Mouse (Mus musculus): ENCODE measurements around the gene 1700029H14Rik. TPM values are rescaled to one million over a fixed set of nuclear protein-coding genes. Genes with fewer than 3 reads are reported as not detected.

Gene 1700029H14Rik
- polyA plus RNA-seq, 1 experiment from 2014 or later: not detected

GRCm38 (mm10) chr8:13597777-13598176, 35.5 kb upstream of the 1700029H14Rik start:
- H3K9me3 ChIP-seq (ENCODE audit: control insufficient read depth, low read length): no peaks in the 10 kb centered on the region
- no peak for ATAC-seq (replicated peaks; ENCODE audit: low FRiP score, low TSS enrichment, low read depth)
- 85% methylated on average over 6 of the region's 6 CpGs for WGBS

GRCm38 (mm10) chr8:13595861-13596260, 33.6 kb upstream of the 1700029H14Rik start:
- 83% methylated on average over 6 of the region's 6 CpGs for WGBS
- Histone ChIP-seq H3K9me3 (ENCODE audit: control insufficient read depth, low read length) (no peaks in the 10 kb centered on the region), H3K36me3 (ENCODE audit: control insufficient read depth, insufficient read depth, low read length) (peaks cover 16% of the 10 kb centered on the region; the same call in 1 of the 2 replicates), H3K4me2 (ENCODE audit: low read length) (no peak overlapping the region), H3K4me3 (ENCODE audit: low read depth, low read length) (no peak overlapping the region), H3K27ac (ENCODE audit: low read depth) (no peak overlapping the region), H3K4me1 (replicated peaks; ENCODE audit: control insufficient read depth, insufficient read depth, low read length) (no peaks in the 10 kb centered on the region), H3K27me3 (replicated peaks; ENCODE audit: control insufficient read depth, insufficient read depth, low read length) (no peaks in the 10 kb centered on the region), H3K9ac (ENCODE audit: low read length) (no peak overlapping the region)
- ATAC-seq (replicated peaks; ENCODE audit: low FRiP score, low TSS enrichment, low read depth) (no peak), DNase-seq (ENCODE audit: low spot score) (no peak)

More at GRCm38 (mm10) chr8:13597777-13598176, 35.5 kb upstream of the 1700029H14Rik start:
- Histone ChIP-seq H3K27ac (ENCODE audit: low read depth) (no peak overlapping the region), H3K27me3 (replicated peaks; ENCODE audit: control insufficient read depth, insufficient read depth, low read length) (no peaks in the 10 kb centered on the region), H3K9ac (ENCODE audit: low read length) (no peak overlapping the region), H3K4me3 (ENCODE audit: low read depth, low read length) (no peak overlapping the region), H3K4me2 (ENCODE audit: low read length) (no peak overlapping the region), H3K36me3 (ENCODE audit: control insufficient read depth, insufficient read depth, low read length) (peaks cover 16% of the 10 kb centered on the region; the same call in 1 of the 2 replicates), H3K4me1 (replicated peaks; ENCODE audit: control insufficient read depth, insufficient read depth, low read length) (no peaks in the 10 kb centered on the region)
- no peak for DNase-seq (ENCODE audit: low spot score)

DNA sequence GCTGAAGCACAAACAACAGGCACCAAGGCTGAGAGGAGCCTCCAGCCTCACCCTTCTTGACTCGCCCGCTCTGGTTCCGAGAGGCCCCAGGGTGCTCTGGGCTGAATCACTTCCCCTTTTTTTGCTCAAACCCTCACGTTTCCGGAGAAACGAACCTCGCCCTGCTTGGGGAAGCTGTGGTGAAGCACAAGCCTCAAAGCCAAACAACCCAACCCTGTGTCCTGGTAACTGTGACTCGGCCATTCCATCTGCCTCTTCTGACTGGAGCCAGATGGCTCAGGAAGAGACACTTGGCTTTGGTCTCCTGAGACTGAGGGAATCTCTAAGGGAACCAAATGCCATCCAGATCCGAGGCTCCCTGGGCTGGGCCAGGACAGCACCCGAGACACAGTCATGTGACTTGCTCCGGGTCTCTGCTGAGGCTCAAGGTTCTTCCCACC, 32.6 kb upstream of the 1700029H14Rik start:
- peaks cover 16% of the 10 kb centered on the region; the same call in 1 of the 2 replicates for H3K36me3 ChIP-seq (ENCODE audit: control insufficient read depth, insufficient read depth, low read length)
- no peak overlapping the region for H3K4me3 ChIP-seq (ENCODE audit: low read depth, low read length)
- H3K4me1 ChIP-seq (replicated peaks; ENCODE audit: control insufficient read depth, insufficient read depth, low read length): no peaks in the 10 kb centered on the region
- DNase-seq (ENCODE audit: low spot score): no peak
- no peak overlapping the region for H3K4me2 ChIP-seq (ENCODE audit: low read length)
- H3K27me3 ChIP-seq (replicated peaks; ENCODE audit: control insufficient read depth, insufficient read depth, low read length): no peaks in the 10 kb centered on the region
- H3K9ac ChIP-seq (ENCODE audit: low read length): no peak overlapping the region
- 66% methylated on average over 11 of the region's 11 CpGs for WGBS
- ATAC-seq (replicated peaks; ENCODE audit: low FRiP score, low TSS enrichment, low read depth): no peak
- no peaks in the 10 kb centered on the region for H3K9me3 ChIP-seq (ENCODE audit: control insufficient read depth, low read length)
- no peak overlapping the region for H3K27ac ChIP-seq (ENCODE audit: low read depth)

DNA sequence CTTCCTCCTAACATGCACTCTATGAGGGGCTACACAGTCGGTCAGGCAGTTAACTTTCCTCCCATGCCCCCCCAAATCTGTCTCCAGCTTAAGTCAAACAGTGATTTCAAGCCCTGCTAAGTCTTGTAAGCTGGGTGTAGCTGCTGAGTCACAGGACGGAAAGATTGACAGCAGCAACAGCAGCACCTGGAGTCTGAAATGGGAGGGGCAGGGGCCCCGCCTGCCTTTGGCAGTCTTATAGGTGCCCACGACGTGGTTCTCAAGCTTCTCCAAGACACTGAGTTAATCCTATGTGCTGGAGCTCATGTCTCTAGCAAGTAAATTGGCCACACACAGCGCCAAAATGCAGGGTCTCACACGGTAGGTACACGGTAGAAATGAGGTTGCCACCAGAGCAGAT, 31.1 kb upstream of the 1700029H14Rik start:
- no peak overlapping the region for H3K4me2 ChIP-seq (ENCODE audit: low read length)
- ATAC-seq (replicated peaks; ENCODE audit: low FRiP score, low TSS enrichment, low read depth): no peak
- no peak overlapping the region for H3K4me3 ChIP-seq (ENCODE audit: low read depth, low read length)
- H3K27me3 ChIP-seq (replicated peaks; ENCODE audit: control insufficient read depth, insufficient read depth, low read length): no peaks in the 10 kb centered on the region
- no peaks in the 10 kb centered on the region for H3K9me3 ChIP-seq (ENCODE audit: control insufficient read depth, low read length)
- 77% methylated on average over 8 of the region's 8 CpGs for WGBS
- no peak for DNase-seq (ENCODE audit: low spot score)
- H3K4me1 ChIP-seq (replicated peaks; ENCODE audit: control insufficient read depth, insufficient read depth, low read length): no peaks in the 10 kb centered on the region
- peaks cover 16% of the 10 kb centered on the region; the same call in 1 of the 2 replicates for H3K36me3 ChIP-seq (ENCODE audit: control insufficient read depth, insufficient read depth, low read length)
- H3K9ac ChIP-seq (ENCODE audit: low read length): no peak overlapping the region
- H3K27ac ChIP-seq (ENCODE audit: low read depth): no peak overlapping the region

- H3K4me3 ChIP-seq (ENCODE audit: low read depth, low read length): no peak overlapping the region
- 80% methylated on average over 6 of the region's 6 CpGs for WGBS
- no peak for ATAC-seq (replicated peaks; ENCODE audit: low FRiP score, low TSS enrichment, low read depth)
These were observed 29.0 kb upstream of the 1700029H14Rik start for GRCm38 (mm10) chr8:13591246-13591645.

DNA sequence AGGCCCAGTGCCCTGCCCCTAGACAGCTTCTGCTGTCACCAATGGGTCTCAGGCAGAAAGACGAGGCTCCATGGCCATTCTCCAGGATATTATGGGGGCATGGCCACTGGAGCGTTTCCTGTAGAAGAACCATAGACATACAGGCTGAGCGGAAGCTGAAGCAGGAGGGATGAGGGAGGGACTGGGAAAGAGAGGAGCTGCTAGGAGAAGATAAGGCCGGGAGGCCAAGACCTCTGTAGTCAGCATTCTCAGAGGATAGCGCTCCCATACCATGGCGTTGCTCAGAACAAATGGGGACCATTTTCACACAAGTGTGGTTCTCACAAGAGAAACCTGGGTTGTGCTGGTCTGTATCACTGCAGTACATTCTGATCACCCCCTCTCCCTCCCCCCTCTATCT, 26.8 kb upstream of the 1700029H14Rik start:
- H3K9ac ChIP-seq (ENCODE audit: low read length): no peak overlapping the region
- H3K9me3 ChIP-seq (ENCODE audit: control insufficient read depth, low read length): no peaks in the 10 kb centered on the region
- no peaks in the 10 kb centered on the region for H3K4me1 ChIP-seq (replicated peaks; ENCODE audit: control insufficient read depth, insufficient read depth, low read length)
- DNase-seq (ENCODE audit: low spot score) (no peak), ATAC-seq (replicated peaks; ENCODE audit: low FRiP score, low TSS enrichment, low read depth) (no peak)
- no peak overlapping the region for H3K27ac ChIP-seq (ENCODE audit: low read depth)
- no peak overlapping the region for H3K4me2 ChIP-seq (ENCODE audit: low read length)
- H3K36me3 ChIP-seq (ENCODE audit: control insufficient read depth, insufficient read depth, low read length): peaks cover 18% of the 10 kb centered on the region
- WGBS: 77% methylated on average over 6 of the region's 6 CpGs
- no peak overlapping the region for H3K4me3 ChIP-seq (ENCODE audit: low read depth, low read length)
- no peaks in the 10 kb centered on the region for H3K27me3 ChIP-seq (replicated peaks; ENCODE audit: control insufficient read depth, insufficient read depth, low read length)

More at GRCm38 (mm10) chr8:13591246-13591645, 29.0 kb upstream of the 1700029H14Rik start:
- H3K9me3 ChIP-seq (ENCODE audit: control insufficient read depth, low read length): no peaks in the 10 kb centered on the region
- no peaks in the 10 kb centered on the region for H3K27me3 ChIP-seq (replicated peaks; ENCODE audit: control insufficient read depth, insufficient read depth, low read length)
- H3K9ac ChIP-seq (ENCODE audit: low read length): no peak overlapping the region
- no peak overlapping the region for H3K4me2 ChIP-seq (ENCODE audit: low read length)
- H3K4me1 ChIP-seq (replicated peaks; ENCODE audit: control insufficient read depth, insufficient read depth, low read length): no peaks in the 10 kb centered on the region
- no peak for DNase-seq (ENCODE audit: low spot score)
- H3K36me3 ChIP-seq (ENCODE audit: control insufficient read depth, insufficient read depth, low read length): peaks cover 3% of the 10 kb centered on the region; the same call in 1 of the 2 replicates
- H3K27ac ChIP-seq (ENCODE audit: low read depth): no peak overlapping the region

DNA sequence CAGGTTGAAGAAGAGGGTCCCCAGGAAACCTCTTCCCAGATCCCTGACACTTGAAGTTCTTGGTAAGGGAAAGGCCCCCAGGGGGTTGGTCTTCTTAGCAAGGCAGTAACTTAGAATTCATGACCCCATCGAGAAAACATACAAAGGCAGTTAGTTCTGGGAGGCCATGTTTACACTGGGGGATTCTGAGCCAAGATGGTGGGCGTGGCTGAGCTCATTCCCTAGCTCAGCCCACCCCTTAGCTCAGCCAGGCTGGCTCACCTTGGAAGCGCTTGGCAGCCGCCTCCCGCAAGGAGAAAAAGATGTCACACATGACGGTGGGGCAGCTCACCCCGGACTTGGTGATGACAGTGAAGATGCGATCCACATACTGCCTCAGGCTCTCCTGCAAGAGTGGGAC, 22.4 kb upstream of the 1700029H14Rik start:
- Histone ChIP-seq H3K27me3 (replicated peaks; ENCODE audit: control insufficient read depth, insufficient read depth, low read length) (no peaks in the 10 kb centered on the region), H3K9ac (ENCODE audit: low read length) (no peak overlapping the region), H3K9me3 (ENCODE audit: control insufficient read depth, low read length) (no peaks in the 10 kb centered on the region), H3K27ac (ENCODE audit: low read depth) (no peak overlapping the region), H3K36me3 (ENCODE audit: control insufficient read depth, insufficient read depth, low read length) (peaks cover 56% of the 10 kb centered on the region), H3K4me3 (ENCODE audit: low read depth, low read length) (no peak overlapping the region), H3K4me2 (ENCODE audit: low read length) (no peak overlapping the region), H3K4me1 (replicated peaks; ENCODE audit: control insufficient read depth, insufficient read depth, low read length) (no peaks in the 10 kb centered on the region)
- 68% methylated on average over 8 of the region's 8 CpGs for WGBS
- DNase-seq (ENCODE audit: low spot score) (no peak), ATAC-seq (replicated peaks; ENCODE audit: low FRiP score, low TSS enrichment, low read depth) (no peak)

GRCm38 (mm10) chr8:13577869-13578268, 15.6 kb upstream of the 1700029H14Rik start:
- H3K9ac ChIP-seq (ENCODE audit: low read length): no peak overlapping the region
- no peaks in the 10 kb centered on the region for H3K4me1 ChIP-seq (replicated peaks; ENCODE audit: control insufficient read depth, insufficient read depth, low read length)
- 88% methylated on average over 6 of the region's 6 CpGs for WGBS
- ATAC-seq (replicated peaks; ENCODE audit: low FRiP score, low TSS enrichment, low read depth): no peak
- H3K27ac ChIP-seq (ENCODE audit: low read depth): no peak overlapping the region
- no peaks in the 10 kb centered on the region for H3K9me3 ChIP-seq (ENCODE audit: control insufficient read depth, low read length)
- H3K4me2 ChIP-seq (ENCODE audit: low read length): no peak overlapping the region
- peaks cover 47% of the 10 kb centered on the region for H3K36me3 ChIP-seq (ENCODE audit: control insufficient read depth, insufficient read depth, low read length)
- H3K27me3 ChIP-seq (replicated peaks; ENCODE audit: control insufficient read depth, insufficient read depth, low read length): no peaks in the 10 kb centered on the region
- DNase-seq (ENCODE audit: low spot score): no peak
- H3K4me3 ChIP-seq (ENCODE audit: low read depth, low read length): no peak overlapping the region

DNA sequence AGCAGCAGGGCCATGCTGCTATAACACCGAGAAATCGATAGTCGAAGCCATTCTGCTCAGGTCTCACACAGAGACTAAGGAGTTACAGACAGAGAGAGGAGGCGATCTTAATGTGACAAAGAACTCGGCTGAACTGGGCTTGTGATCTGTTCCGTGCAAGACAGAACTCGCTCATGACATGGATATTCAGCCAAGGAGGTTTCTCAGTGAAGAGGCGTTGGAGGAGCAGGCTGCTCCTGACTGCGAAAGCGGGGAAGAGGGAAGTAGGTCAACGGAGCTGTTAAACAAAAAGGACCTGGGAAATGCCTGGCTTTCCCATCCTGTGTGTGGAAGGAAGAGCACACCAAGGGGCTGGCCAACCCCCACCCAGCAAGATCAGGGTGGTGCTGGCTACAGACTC, 9.7 kb upstream of the 1700029H14Rik start:
- no peak for ATAC-seq (replicated peaks; ENCODE audit: low FRiP score, low TSS enrichment, low read depth)
- Histone ChIP-seq H3K9me3 (ENCODE audit: control insufficient read depth, low read length) (no peaks in the 10 kb centered on the region), H3K4me3 (ENCODE audit: low read depth, low read length) (no peak overlapping the region), H3K36me3 (ENCODE audit: control insufficient read depth, insufficient read depth, low read length) (peaks cover 5% of the 10 kb centered on the region; the same call in 1 of the 2 replicates), H3K27ac (ENCODE audit: low read depth) (no peak overlapping the region), H3K9ac (ENCODE audit: low read length) (no peak overlapping the region), H3K4me1 (replicated peaks; ENCODE audit: control insufficient read depth, insufficient read depth, low read length) (no peaks in the 10 kb centered on the region), H3K4me2 (ENCODE audit: low read length) (no peak overlapping the region), H3K27me3 (replicated peaks; ENCODE audit: control insufficient read depth, insufficient read depth, low read length) (no peaks in the 10 kb centered on the region)
- DNase-seq (ENCODE audit: low spot score): no peak
- WGBS: 94% methylated on average over 11 of the region's 11 CpGs
